Mouse (Mus musculus) gastrocnemius, adult 18-20 months (tissue): ENCODE results near the gene Nhlh1. TPM values are rescaled to one million over a fixed set of nuclear protein-coding genes. Genes with fewer than 3 reads are reported as not detected.

Source experiments
- DNase-seq: peaks from one replicate; pipeline ENCODE4 v3.0.0; 2021; ENCODE audit warnings: low spot score
- long read RNA-seq, 2 experiments: library from polyadenylated mRNA; stranded (forward); transcript quantifications; one replicate each; pipeline ENCODE4 v2.0.0; 2021
- total RNA-seq, 2 experiments: library from RNA; stranded (reverse); gene quantifications; 2 replicates each; pipeline ENCODE4 v1.2.3; 2021

Gene Nhlh1
- not detected for total RNA-seq
- long read RNA-seq, experiment 1 = 0 reads
- long read RNA-seq, experiment 2 = 0 reads

DNA sequence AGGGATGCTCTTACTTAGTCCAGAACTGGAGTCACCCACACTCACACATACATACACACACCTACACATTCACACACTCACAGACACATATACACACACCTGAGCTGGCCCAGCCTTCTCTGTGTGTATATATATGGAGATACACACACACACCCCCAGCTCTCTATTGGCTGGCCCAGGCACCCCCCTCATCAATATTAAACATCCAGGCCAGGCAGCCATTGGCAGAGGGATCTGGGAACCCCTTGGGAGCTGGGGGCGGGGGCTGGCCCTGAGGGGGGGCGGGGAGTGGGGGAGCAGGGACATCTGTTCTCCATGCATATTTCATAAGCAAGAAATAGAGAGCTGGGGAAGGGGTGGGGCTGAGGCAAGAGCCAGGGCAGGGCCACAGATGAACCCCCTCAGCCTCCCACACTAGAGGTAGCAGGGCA, at the start of gene Nhlh1:
TSS of gene Nhlh1 (minus strand) at position 83 of the 431 bp plus-strand sequence.
- no peak for DNase-seq

DNA sequence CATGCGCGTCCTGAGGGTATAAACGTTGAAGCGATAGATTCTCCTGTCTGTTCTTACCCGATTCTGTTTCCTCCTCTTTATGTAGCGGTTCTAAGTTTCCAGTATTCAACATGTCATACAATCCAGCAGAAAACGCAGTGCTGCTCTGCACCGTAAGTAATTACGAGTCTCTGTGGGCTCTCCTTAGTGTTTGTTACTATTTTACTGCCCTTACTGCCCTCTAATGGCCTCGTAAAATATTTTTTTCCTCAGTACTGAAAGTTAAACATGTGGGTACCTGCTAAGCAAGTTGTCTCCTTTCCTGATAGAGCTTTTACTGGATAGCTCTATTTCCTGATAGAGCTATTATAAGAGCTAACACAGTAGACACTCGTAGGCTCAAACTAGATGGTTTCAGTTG, 47.7 kb upstream of the Nhlh1 start:
- no peak for DNase-seq

DNA sequence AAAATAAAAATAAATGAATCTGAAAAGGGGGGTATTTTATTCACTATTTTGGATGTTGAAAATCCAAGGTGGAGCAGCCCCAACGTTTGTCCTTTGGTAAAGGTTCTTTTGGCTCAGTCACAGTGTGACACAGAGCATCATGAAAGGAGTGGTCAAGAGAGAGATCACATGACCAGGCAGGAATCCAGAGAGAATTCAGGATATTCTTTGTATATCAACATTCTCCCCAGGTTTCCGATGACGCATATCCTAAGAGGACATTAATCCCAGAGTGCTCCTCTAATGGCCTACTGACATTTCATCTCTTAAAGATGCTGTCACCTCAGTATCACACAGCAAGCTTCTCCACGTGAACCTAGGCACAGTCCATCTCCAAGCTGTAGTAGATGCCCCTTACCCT, 46.2 kb upstream of the Nhlh1 start:
- DNase-seq = no peak

GRCm38 (mm10) chr1:172099325-172100033, 42.1 kb upstream of the Nhlh1 start:
- no peak for DNase-seq

DNA sequence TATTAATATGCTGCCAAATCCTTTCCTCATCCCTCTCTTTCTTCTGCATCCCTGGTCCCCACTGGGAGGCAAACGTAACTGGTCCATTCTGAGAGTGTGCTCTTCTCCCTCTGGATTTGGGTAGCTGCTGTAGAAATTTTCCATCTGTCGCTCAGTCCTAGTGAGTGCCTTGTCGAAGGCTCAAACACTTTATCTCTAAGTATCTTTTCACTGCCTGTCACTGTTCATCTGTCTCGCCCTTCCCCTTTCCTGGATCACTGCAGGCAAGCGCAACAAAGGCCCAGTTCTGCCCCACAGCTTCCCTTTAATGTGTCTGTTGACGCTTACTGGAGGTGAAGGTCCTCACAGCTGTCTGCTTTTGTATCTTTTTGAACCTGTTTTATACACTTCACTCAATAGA, 37.8 kb upstream of the Nhlh1 start:
- no peak for DNase-seq

GRCm38 (mm10) chr1:172094295-172094694, 36.9 kb upstream of the Nhlh1 start:
- no peak for DNase-seq

GRCm38 (mm10) chr1:172093522-172093921, 36.1 kb upstream of the Nhlh1 start:
- DNase-seq = no peak

DNA sequence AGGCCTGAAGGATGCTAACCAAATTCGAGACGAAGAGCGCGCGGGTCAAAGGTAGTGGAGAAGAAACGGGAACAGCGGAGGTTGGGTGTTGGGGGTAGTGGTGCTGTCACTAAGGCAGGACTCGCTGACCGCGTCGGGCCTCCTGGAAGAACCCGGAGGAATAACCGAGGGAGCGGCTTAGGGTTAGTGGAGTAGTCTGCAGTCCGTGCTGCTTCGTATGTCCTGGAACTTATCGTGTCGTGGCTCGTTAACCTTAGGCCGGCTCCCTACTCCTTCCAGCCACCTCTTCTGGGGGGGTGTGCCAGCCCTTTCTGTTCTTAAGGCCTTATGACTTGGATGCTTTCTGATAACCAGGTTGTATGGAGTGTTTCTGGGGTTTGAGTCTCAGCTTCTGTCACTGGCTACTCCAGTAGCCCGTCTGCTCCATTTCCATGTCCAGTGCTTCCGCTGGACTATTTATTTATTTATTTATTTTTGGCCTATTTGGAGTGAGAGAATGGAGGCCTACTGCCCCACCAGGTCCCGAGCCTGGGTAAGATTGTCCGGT, 25.6 kb upstream of the Nhlh1 start:
- DNase-seq = no peak

GRCm38 (mm10) chr1:172082101-172082898, 24.9 kb upstream of the Nhlh1 start, which contains the start of the genes Copa and Ncstn:
Gene Copa (plus strand): TSS chr1:172082529.
Gene Ncstn (minus strand): TSS chr1:172082795.
- DNase-seq = peak; percentile 96

- DNase-seq = peak; percentile 17
Measured at GRCm38 (mm10) chr1:172077981-172078380, 20.6 kb upstream of the Nhlh1 start.

DNA sequence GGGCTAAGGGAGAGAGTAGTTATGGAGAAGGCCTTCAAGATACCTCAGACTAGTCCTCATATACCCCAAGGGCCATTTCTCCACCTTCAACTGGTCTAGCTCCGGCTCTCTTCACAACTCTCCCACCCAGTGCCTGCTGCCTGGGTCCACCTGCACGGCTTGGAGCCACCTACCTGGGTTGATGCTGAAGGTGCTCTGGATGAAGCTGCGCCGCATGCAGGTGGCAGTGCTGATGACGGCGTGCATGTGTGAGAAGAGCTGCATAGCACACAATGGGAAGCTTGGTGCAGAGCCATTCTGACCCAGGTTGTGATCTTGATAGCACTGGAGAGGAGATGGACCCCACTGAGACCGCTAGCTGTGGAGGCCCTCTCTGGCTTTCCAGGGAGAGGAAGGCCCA, 15.2 kb upstream of the Nhlh1 start:
- no peak for DNase-seq

DNA sequence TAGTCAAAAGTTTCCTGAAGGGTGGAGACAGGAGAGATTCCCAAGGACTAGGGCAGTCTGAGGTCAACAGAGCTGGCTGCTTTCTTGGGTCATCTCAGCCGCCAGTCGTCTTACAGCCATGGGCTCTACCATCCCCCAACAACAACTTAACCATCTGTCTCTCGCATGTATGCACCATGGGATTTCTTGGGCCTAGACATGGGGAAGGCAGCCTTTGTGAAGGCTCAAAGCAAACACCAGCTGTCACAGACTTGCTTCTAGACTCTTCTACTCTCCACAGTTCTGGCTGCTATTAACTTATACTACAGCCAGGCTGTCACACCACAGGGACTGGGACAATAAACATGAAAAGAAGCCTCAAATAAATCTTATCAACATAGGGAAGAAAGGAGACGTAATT, 14.2 kb upstream of the Nhlh1 start:
- no peak for DNase-seq

GRCm38 (mm10) chr1:172070227-172070626, 12.9 kb upstream of the Nhlh1 start:
- no peak for DNase-seq

DNA sequence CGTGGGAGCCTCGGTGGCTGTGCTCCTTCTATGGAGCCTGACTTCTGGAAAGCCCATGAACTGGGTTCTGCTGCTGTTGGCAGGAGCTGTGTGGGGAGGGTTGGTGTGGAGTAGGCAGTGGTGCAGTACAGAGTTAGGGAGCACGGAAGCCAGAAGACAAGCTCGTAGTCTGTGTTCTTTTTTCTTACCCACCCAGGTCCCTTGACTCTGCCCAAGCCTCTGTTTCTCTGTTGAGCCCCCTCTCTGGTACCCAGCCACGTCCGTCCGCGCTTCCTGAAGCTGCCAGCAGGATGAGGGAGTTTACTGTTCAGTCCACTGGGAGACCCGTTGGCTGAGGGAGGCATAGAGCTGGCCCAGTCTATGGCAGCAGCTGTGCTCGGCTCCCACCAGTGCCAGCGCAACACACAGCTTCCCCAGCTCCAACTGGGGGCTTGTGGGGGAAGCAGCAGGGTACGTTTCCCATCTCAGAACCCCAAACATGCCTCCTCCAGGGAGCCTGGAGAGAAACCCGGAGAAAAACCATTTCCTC, 7.3 kb upstream of the Nhlh1 start:
- peak; percentile 15 for DNase-seq

DNA sequence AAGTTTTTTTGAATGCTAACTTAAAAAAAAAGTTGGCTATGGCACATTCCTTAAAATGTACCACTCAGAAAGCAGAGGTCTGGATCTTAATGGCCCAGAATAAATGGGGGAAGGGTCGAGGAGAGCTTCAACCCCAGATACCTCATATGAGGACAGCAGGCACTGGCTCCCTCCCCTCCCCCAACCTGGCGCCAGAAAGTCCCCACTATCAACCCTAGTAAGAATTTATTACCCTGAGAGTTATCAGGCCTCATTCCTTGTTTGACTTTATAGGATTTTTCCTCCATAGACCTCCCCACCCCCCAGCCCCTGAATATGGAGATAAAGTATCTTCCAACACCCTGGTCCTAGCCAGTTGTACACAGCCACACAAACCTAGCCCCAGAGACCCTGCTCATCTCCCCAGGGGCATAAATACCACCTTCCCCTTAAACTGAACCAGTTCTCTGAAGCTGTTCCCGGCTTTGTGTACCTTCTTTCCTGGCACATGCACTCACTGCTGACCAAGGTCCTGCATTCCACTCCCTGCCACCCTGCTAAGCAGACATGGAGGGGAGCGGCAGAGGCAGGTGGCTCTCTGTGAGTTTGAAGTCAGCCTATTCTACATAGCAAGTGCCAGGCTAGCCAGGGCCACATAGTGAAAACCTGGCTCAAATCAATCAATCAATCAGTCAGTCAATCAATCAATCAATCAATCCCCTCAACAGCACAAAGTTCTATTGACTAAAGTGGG, 6.1 kb upstream of the Nhlh1 start:
- no peak for DNase-seq

DNA sequence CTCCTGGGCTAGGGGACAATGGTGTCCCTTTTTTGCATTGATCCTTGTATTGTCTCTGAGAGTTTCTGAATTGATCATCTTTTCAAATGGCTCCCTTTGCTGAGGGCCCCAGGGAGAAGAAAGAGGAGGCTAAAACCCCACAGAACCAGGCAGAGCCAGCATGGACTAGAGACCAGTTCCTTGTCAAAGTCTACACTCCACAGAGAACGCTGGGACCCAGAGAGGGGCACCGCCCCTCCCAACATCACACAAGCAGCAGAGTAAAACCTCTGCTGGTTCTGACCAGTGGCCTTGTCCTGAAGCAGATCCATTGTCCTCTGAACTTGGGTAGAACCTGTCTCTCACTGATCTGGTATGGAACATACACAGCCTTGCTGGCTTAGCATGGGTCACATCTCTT, 4.7 kb upstream of the Nhlh1 start:
- no peak for DNase-seq

GRCm38 (mm10) chr1:172061217-172061616, 3.8 kb upstream of the Nhlh1 start:
- DNase-seq = no peak

DNA sequence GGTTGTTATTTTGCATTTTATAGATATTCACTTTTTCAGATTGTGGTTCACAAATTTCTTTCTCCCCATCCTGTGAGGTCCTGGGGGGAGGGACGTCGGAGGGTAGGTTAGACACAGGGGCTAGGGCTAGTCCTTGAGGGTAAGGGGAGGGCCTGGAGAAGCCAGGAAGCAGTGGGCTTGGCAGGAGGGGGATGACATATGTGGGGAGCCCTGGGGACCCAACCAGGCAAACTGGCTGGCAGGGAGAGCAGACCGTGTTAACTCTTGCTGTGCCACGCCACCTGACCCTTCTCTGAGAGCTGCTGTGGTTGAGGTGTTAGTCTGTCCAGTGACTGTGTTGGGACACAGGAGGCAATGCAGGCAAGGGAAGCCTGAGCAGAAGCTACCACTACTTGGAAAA, 3.3 kb upstream of the Nhlh1 start:
- DNase-seq = no peak

- no peak for DNase-seq
Measured at GRCm38 (mm10) chr1:172058874-172059273, 1.5 kb upstream of the Nhlh1 start.

GRCm38 (mm10) chr1:172058321-172058720, 948 bp upstream of the Nhlh1 start:
- DNase-seq = no peak

- no peak for DNase-seq
Measured at GRCm38 (mm10) chr1:172056251-172056650, 1.1 kb downstream of the Nhlh1 start.
